ENCODE assay signal across 26 mouse cellular contexts in the genomic region with DNA sequence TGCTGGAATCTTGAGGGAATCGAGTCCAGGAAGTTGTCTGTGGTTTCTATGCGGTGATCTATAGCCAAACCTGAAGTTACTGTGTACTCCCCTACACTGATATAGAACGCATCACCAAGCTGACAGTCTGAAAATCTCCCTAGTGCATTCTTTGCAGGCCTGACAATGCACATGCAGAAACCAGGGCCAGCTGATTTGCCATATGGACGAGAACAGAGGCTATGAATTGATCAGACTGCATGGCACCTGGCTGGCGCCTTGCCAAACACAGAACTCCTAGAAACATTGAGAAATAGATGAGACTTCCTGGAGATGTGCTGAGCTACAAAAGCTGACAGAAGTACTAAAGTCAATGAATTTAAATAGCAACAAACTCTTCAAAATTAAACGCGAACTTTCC.
DNase-seq lines count a peak whose midpoint lies in the region; ATAC-seq and TF ChIP-seq lines count a peak whose summit lies in the region.
"Had no signal": no experiment of that assay in that cellular context is flagged by ENCODE, and none has a peak within 500 bp of the region (broad histone marks: within the 10 kb centered on the region; RNA-seq: fewer than 3 reads in every experiment).

No protein-coding gene starts in this region.

- H3K9me3 ChIP-seq in hindbrain, embryonic 14.5 days (ENCODE audit: control insufficient read depth, low read length): no peaks in the 10 kb centered on the region
- H3K9me3 ChIP-seq in hindbrain, embryonic 10.5 days: no peaks in the 10 kb centered on the region
- no peaks in the 10 kb centered on the region for H3K9me3 ChIP-seq in midbrain, embryonic 14.5 days (ENCODE audit: control insufficient read depth, low read length)
- H3K9me3 ChIP-seq in midbrain, embryonic 13.5 days: no peaks in the 10 kb centered on the region
- H3K9me3 ChIP-seq: forebrain, embryonic 12.5 days; heart, embryonic 10.5 days; limb, embryonic 13.5 days; liver, embryonic 12.5 days; midbrain, embryonic 15.5 days; neural tube, embryonic 13.5 days; stomach, embryonic 15.5 days had no signal

- no peak overlapping the region for H3K27ac ChIP-seq in cerebellum, adult 2 months (ENCODE audit: insufficient read depth, low read length)
- no peak overlapping the region for H3K27ac ChIP-seq in hindbrain, embryonic 14.5 days
- no peak overlapping the region for H3K27ac ChIP-seq in hindbrain, embryonic 10.5 days
- H3K27ac ChIP-seq in midbrain, embryonic 14.5 days (replicated peaks; ENCODE audit: low read depth, low read length): no peak overlapping the region
- H3K27ac ChIP-seq in midbrain, embryonic 13.5 days: no peak overlapping the region
- H3K27ac ChIP-seq: forebrain, embryonic 12.5 days; heart, embryonic 10.5 days; limb, embryonic 13.5 days; liver, embryonic 12.5 days; midbrain, embryonic 15.5 days; neural tube, embryonic 13.5 days; stomach, embryonic 15.5 days had no signal

- 0 out of 2 replicates have a peak, but pooled peaks have one; percentile 24 for ATAC-seq in hindbrain, embryonic 14.5 days (ENCODE audit: low FRiP score)
- ATAC-seq in midbrain, embryonic 14.5 days (ENCODE audit: low FRiP score, low TSS enrichment): no peak
- ATAC-seq in midbrain, embryonic 13.5 days: no peak
- ATAC-seq: CD4-positive, CD25-positive, alpha-beta regulatory T cell, adult 4 months; intestine, embryonic 16.5 days; liver, embryonic 12.5 days; midbrain, embryonic 15.5 days had no signal

- H3K27me3 ChIP-seq in cerebellum, adult 2 months (ENCODE audit: control insufficient read depth, insufficient read depth, low read length): no peaks in the 10 kb centered on the region
- no peaks in the 10 kb centered on the region for H3K27me3 ChIP-seq in hindbrain, embryonic 14.5 days (ENCODE audit: control insufficient read depth, insufficient read depth, low read length)
- H3K27me3 ChIP-seq in hindbrain, embryonic 10.5 days (ENCODE audit: insufficient read depth, poor library complexity, severe bottlenecking): no peaks in the 10 kb centered on the region
- no peaks in the 10 kb centered on the region for H3K27me3 ChIP-seq in midbrain, embryonic 14.5 days (ENCODE audit: control insufficient read depth, insufficient read depth, low read length)
- H3K27me3 ChIP-seq in midbrain, embryonic 13.5 days: no peaks in the 10 kb centered on the region
- H3K27me3 ChIP-seq: forebrain, embryonic 12.5 days; limb, embryonic 13.5 days; liver, embryonic 12.5 days; midbrain, embryonic 15.5 days; neural tube, embryonic 13.5 days; stomach, embryonic 15.5 days had no signal

- TF ChIP-seq POLR2A in cerebellum, adult 2 months (IDR thresholded peaks at IDR 0.05; ENCODE audit: borderline replicate concordance, insufficient read depth, low read length): no peak

- H3K4me1 ChIP-seq in cerebellum, adult 2 months (ENCODE audit: control insufficient read depth, insufficient read depth, low read length): no peaks in the 10 kb centered on the region
- no peaks in the 10 kb centered on the region for H3K4me1 ChIP-seq in hindbrain, embryonic 14.5 days (replicated peaks; ENCODE audit: control insufficient read depth, insufficient read depth, low read length)
- no peaks in the 10 kb centered on the region for H3K4me1 ChIP-seq in hindbrain, embryonic 10.5 days (replicated peaks)
- no peaks in the 10 kb centered on the region for H3K4me1 ChIP-seq in midbrain, embryonic 14.5 days (ENCODE audit: control insufficient read depth, insufficient read depth, low read length)
- no peaks in the 10 kb centered on the region for H3K4me1 ChIP-seq in midbrain, embryonic 13.5 days (replicated peaks)
- H3K4me1 ChIP-seq: forebrain, embryonic 12.5 days; heart, embryonic 10.5 days; limb, embryonic 13.5 days; liver, embryonic 12.5 days; midbrain, embryonic 15.5 days; neural tube, embryonic 13.5 days; stomach, embryonic 15.5 days had no signal

- H3K4me2 ChIP-seq in hindbrain, embryonic 14.5 days (replicated peaks): no peak overlapping the region
- no peak overlapping the region for H3K4me2 ChIP-seq in midbrain, embryonic 14.5 days (ENCODE audit: low read length)
- H3K4me2 ChIP-seq in midbrain, embryonic 13.5 days (replicated peaks): no peak overlapping the region
- H3K4me2 ChIP-seq: forebrain, embryonic 12.5 days; limb, embryonic 13.5 days; liver, embryonic 12.5 days; midbrain, embryonic 15.5 days; neural tube, embryonic 13.5 days; stomach, embryonic 15.5 days had no signal

- TF ChIP-seq CTCF in cerebellum, adult 2 months (IDR thresholded peaks at IDR 0.05; ENCODE audit: borderline replicate concordance, insufficient read depth, low read depth, low read length): no peak

- no peaks in the 10 kb centered on the region for H3K36me3 ChIP-seq in hindbrain, embryonic 14.5 days (replicated peaks; ENCODE audit: control insufficient read depth, insufficient read depth)
- no peaks in the 10 kb centered on the region for H3K36me3 ChIP-seq in hindbrain, embryonic 10.5 days
- no peaks in the 10 kb centered on the region for H3K36me3 ChIP-seq in midbrain, embryonic 14.5 days (ENCODE audit: control insufficient read depth, insufficient read depth, low read length)
- H3K36me3 ChIP-seq in midbrain, embryonic 13.5 days: no peaks in the 10 kb centered on the region
- H3K36me3 ChIP-seq: forebrain, embryonic 12.5 days; heart, embryonic 10.5 days; limb, embryonic 13.5 days; liver, embryonic 12.5 days; midbrain, embryonic 15.5 days; neural tube, embryonic 13.5 days; stomach, embryonic 15.5 days had no signal

- no peak overlapping the region for H3K4me3 ChIP-seq in cerebellum, adult 2 months (replicated peaks; ENCODE audit: insufficient read depth, low read depth, low read length)
- no peak overlapping the region for H3K4me3 ChIP-seq in hindbrain, embryonic 14.5 days (replicated peaks; ENCODE audit: low read length)
- H3K4me3 ChIP-seq in hindbrain, embryonic 10.5 days: no peak overlapping the region
- no peak overlapping the region for H3K4me3 ChIP-seq in midbrain, embryonic 14.5 days (replicated peaks; ENCODE audit: low read depth, low read length)
- H3K4me3 ChIP-seq in midbrain, embryonic 13.5 days (replicated peaks): no peak overlapping the region
- H3K4me3 ChIP-seq: forebrain, embryonic 12.5 days; heart, embryonic 10.5 days; limb, embryonic 13.5 days; liver, embryonic 12.5 days; midbrain, embryonic 15.5 days; myocyte; neural tube, embryonic 13.5 days; stomach, embryonic 15.5 days had no signal

- DNase-seq in cerebellum, postnatal 25 days: peak; percentile 9 to 15
- DNase-seq in cerebellum, adult 2 months: no peak
- DNase-seq in hindbrain, embryonic 14.5 days (ENCODE audit: low spot score): peak; percentile 57
- DNase-seq in hindbrain, embryonic 10.5 days (ENCODE audit: low spot score): no peak
- peak; percentile 14 for DNase-seq in midbrain, embryonic 14.5 days
- peak; percentile 8 for DNase-seq in brain, adult 2 months (ENCODE audit: low read depth, low spot score)
- DNase-seq in urinary bladder, adult 2 months (ENCODE audit: low spot score): no peak
- DNase-seq: adrenal gland, postnatal 14 days; cerebellum, adult 11 months; kidney, postnatal 36 days; layer of hippocampus, postnatal 36 days; lung, adult 18-20 months; lung, postnatal 10 days; thymus, adult 18-20 months; thymus, postnatal 36 days had no signal

- H3K9ac ChIP-seq in hindbrain, embryonic 14.5 days: no peak overlapping the region
- H3K9ac ChIP-seq in midbrain, embryonic 14.5 days (replicated peaks; ENCODE audit: low read length): no peak overlapping the region
- no peak overlapping the region for H3K9ac ChIP-seq in midbrain, embryonic 13.5 days (replicated peaks)
- H3K9ac ChIP-seq: forebrain, embryonic 12.5 days; limb, embryonic 13.5 days; liver, embryonic 12.5 days; midbrain, embryonic 15.5 days; neural tube, embryonic 13.5 days; stomach, embryonic 15.5 days had no signal

- WGBS in cerebellum, adult 2 months: 58% methylated on average over 7 of the region's 7 CpGs
- 79% methylated on average over 7 of the region's 7 CpGs for WGBS in hindbrain, embryonic 14.5 days
- 88% methylated on average over 7 of the region's 7 CpGs for WGBS in hindbrain, embryonic 10.5 days
- 83% methylated on average over 7 of the region's 7 CpGs for WGBS in midbrain, embryonic 14.5 days
- 87% methylated on average over 7 of the region's 7 CpGs for WGBS in midbrain, embryonic 13.5 days

Comparison
In these comparisons a context has a peak if more than half of its experiments do, and no peak if none do; other contexts are left out.
1. DNase-seq: peak in cerebellum, postnatal 25 days (2 of 2), hindbrain, embryonic 14.5 days (single experiment), midbrain, embryonic 14.5 days (single experiment) and brain, adult 2 months (single experiment); none in cerebellum, adult 2 months (0 of 2), hindbrain, embryonic 10.5 days (single experiment) and urinary bladder, adult 2 months (single experiment).